Mouse (Mus musculus): Measurements from ENCODE around the gene Rgl1.

GRCm38 (mm10) chr1:152718200-152718599 lies 48.0 kb downstream of the Rgl1 start:
- TF ChIP-seq POLR2A (IDR thresholded peaks at IDR 0.05; ENCODE audit: borderline replicate concordance, low read depth, low read length) = no peak
- no peak for TF ChIP-seq CTCF (IDR thresholded peaks at IDR 0.05; ENCODE audit: low read depth, low read length)

Data from bone marrow macrophage, adult 2 months (primary cell).